Mouse (Mus musculus): ENCODE data around the gene Prkag3.

GRCm38 (mm10) chr1:74747335-74747734 is 1.7 kb downstream of the Prkag3 start:
- TF ChIP-seq ZC3H11A (IDR thresholded peaks at IDR 0.05; ENCODE audit: borderline replicate concordance, low read depth, low read length) (no peak), ZNF384 (IDR thresholded peaks at IDR 0.05; ENCODE audit: low read depth, low read length) (no peak)
